In the genomic region with DNA sequence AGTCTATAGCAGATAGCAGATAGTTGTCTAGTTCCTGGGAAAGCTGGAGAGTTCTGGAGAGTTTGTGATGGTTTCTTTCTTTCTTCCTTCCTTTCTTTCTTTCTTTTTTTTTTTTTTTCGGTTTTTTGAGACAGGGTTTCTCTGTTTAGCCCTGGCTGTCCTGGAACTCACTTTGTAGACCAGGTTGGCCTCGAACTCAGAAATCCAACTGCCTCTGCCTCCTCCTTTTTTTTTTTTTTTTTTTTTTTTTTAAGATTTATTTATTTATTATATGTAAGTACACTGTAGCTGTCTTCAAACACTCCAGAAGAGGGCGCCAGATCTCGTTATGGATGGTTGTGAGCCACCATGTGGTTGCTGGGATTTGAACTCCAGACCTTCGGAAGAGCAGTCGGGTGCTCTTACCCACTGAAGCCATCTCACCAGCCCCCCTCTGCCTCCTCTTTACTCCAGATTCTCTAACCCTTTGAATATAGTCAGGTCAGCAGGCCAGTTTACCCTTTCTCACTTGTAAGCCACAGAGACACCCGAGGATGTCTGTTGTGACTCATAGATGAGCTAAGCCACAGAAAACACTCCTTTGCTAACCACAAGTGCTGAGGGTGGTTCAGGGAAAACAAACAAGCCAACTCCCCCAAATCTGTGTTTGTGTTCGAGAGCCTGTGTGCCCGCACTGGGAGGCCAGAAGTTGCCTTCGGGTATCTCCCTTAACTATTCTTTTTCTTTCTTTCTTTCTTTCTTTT, we compare ENCODE assay signal across 9 mouse cellular contexts. TPM values are rescaled to one million over a fixed set of nuclear protein-coding genes. Genes with fewer than 3 reads are reported as not detected.
DNase-seq lines count a peak whose midpoint lies in the region; ATAC-seq and TF ChIP-seq lines count a peak whose summit lies in the region.
"Not testable (repeated sequence)": the region's sequence is repeated elsewhere in the genome, so short reads cannot be mapped to it uniquely, and the experiment has no call there.
"Had no signal": no experiment of that assay in that cellular context is flagged by ENCODE, and none has a peak within 500 bp of the region (broad histone marks: within the 10 kb centered on the region; RNA-seq: fewer than 3 reads in every experiment).

No protein-coding gene starts in this region.

- H3K4me2 ChIP-seq in intestine, embryonic 14.5 days (ENCODE audit: low read length); liver, embryonic 15.5 days: not testable (repeated sequence)

- H3K4me1 ChIP-seq in brown adipose tissue, adult 24 weeks (ENCODE audit: control insufficient read depth, insufficient read depth, insufficient read length, low read length); intestine, embryonic 14.5 days (replicated peaks; ENCODE audit: control insufficient read depth, insufficient read depth, low read length): not testable (repeated sequence)
- peaks cover 23% of the 10 kb centered on the region for H3K4me1 ChIP-seq in liver, embryonic 15.5 days (replicated peaks)

- peak; percentile 76 for DNase-seq in CD4-positive helper T cell, adult 2 months (ENCODE audit: low read depth, low spot score)
- DNase-seq in NIH3T3 (ENCODE audit: low read depth) = peak; percentile 73
- not testable (repeated sequence) for DNase-seq in gastrocnemius, adult 2 months; intestine, embryonic 14.5 days (ENCODE audit: low spot score)
- DNase-seq in naive thymus-derived CD4-positive, alpha-beta T cell, adult 2 months (ENCODE audit: low read depth) = peak; percentile 59
- peak; percentile 8 to 9 for DNase-seq in thymus, postnatal 36 days

- not testable (repeated sequence) for H3K9me3 ChIP-seq in intestine, embryonic 14.5 days (ENCODE audit: control insufficient read depth, low read length); liver, embryonic 15.5 days (replicated peaks)

- peak overlapping the region; percentile 88 for H3K27ac ChIP-seq in brown adipose tissue, adult 24 weeks (replicated peaks; ENCODE audit: low read depth, low read length)
- peak overlapping the region; percentile 98 for H3K27ac ChIP-seq in gastrocnemius, adult 2 months
- H3K27ac ChIP-seq in intestine, embryonic 14.5 days (ENCODE audit: low read depth) = 0 out of 2 replicates have a peak overlapping the region, but pooled peaks have one; percentile 87
- H3K27ac ChIP-seq in liver, embryonic 15.5 days (replicated peaks) = peak overlapping the region; percentile 80; the same call in 1 of the 2 replicates

- H3K4me3 ChIP-seq in brown adipose tissue, adult 24 weeks (ENCODE audit: insufficient read depth, low read depth, low read length); gastrocnemius, adult 2 months; intestine, embryonic 14.5 days (ENCODE audit: low read depth, low read length); liver, embryonic 15.5 days (replicated peaks): not testable (repeated sequence)

- not testable (repeated sequence) for ATAC-seq in intestine, embryonic 14.5 days (replicated peaks; ENCODE audit: low FRiP score, low TSS enrichment, low read depth); liver, embryonic 15.5 days (ENCODE audit: insufficient read depth)

- H3K36me3 ChIP-seq in intestine, embryonic 14.5 days (ENCODE audit: control insufficient read depth, insufficient read depth, low read length); liver, embryonic 15.5 days (replicated peaks): not testable (repeated sequence)

- H3K27me3 ChIP-seq in intestine, embryonic 14.5 days (replicated peaks; ENCODE audit: control insufficient read depth, insufficient read depth, low read length); liver, embryonic 15.5 days: not testable (repeated sequence)

- not testable (repeated sequence) for H3K9ac ChIP-seq in intestine, embryonic 14.5 days (ENCODE audit: low read length); liver, embryonic 15.5 days

- WGBS in intestine, embryonic 14.5 days = 77% methylated on average over 10 of the region's 10 CpGs
- WGBS in liver, embryonic 15.5 days (ENCODE audit: insufficient replicate concordance) = 64% methylated on average over 10 of the region's 10 CpGs

- intact Hi-C loops in gastrocnemius, adult 2 months (cut with DNase I) = loop anchor here (5.0 kb wide), 1 partner anchor 37 kb away; no protein-coding TSS in a partner anchor

- TF ChIP-seq CTCF in gastrocnemius, adult 2 months (IDR thresholded peaks at IDR 0.05) = peak; percentile 12; the same call in 1 of the 2 replicates

RNA-seq across cellular contexts. Expression of a gene that starts 1.4 kb away (rescaled TPM):
- polyA plus RNA-seq in brown adipose tissue, adult 24 weeks (2012; ENCODE audit: insufficient read depth, insufficient read length, missing spikeins) = 124 and 127 TPM in 2 replicates
- 100 to 1,000 TPM; 102 to 114 TPM for total RNA-seq in gastrocnemius, adult 2 months (2021)
- 129 and 131 TPM in 2 replicates for polyA plus RNA-seq in intestine, embryonic 14.5 days (2014; fragmentation: Nextera tagmentation; extraction: Ambion mirVana)
- polyA plus RNA-seq in liver, embryonic 15.5 days (2015; fragmentation: Nextera tagmentation; extraction: Ambion mirVana) = 87.9 and 88.6 TPM in 2 replicates

RNA-seq across cellular contexts. Expression of a gene that starts 25.4 kb away (rescaled TPM):
- polyA plus RNA-seq in brown adipose tissue, adult 24 weeks (2012; ENCODE audit: insufficient read depth, insufficient read length, missing spikeins) = 0.29 TPM in 1 of 2 replicates, not detected in the other
- 10 to 100 TPM in 1 of 2 experiments, 1 to 10 TPM in 1; 9.2 to 10.2 TPM for total RNA-seq in gastrocnemius, adult 2 months (2021)
- polyA plus RNA-seq in intestine, embryonic 14.5 days (2014; fragmentation: Nextera tagmentation; extraction: Ambion mirVana) = 35.6 and 37.5 TPM in 2 replicates
- polyA plus RNA-seq in liver, embryonic 15.5 days (2015; fragmentation: Nextera tagmentation; extraction: Ambion mirVana) = 1.4 and 1.5 TPM in 2 replicates
- polyA plus RNA-seq: erythroblast, embryonic 14.5 days had no signal

Comparison
In these comparisons a context has a peak if more than half of its experiments do, and no peak if none do; other contexts are left out.
1. RNA of a gene that starts 25.4 kb away (polyA plus RNA-seq): 35.6 to 37.5 TPM in intestine, embryonic 14.5 days; 1.4 to 1.5 TPM in liver, embryonic 15.5 days and 0.29 TPM in brown adipose tissue, adult 24 weeks; every median in the first group is over 10 times any median in the second.
2. Peak in every context shown above with its lines, with median percentiles within 50 percentile points of each other: H3K27ac ChIP-seq.